Mouse (Mus musculus): ENCODE measurements around the gene Pf4.
"Not testable (repeated sequence)": the region's sequence is repeated elsewhere in the genome, so short reads cannot be mapped to it uniquely, and the experiment has no call there.

The Pf4 gene

GRCm38 (mm10) chr5:90789306-90790073 is 17.3 kb downstream of the Pf4 start:
- no peak for DNase-seq

DNA sequence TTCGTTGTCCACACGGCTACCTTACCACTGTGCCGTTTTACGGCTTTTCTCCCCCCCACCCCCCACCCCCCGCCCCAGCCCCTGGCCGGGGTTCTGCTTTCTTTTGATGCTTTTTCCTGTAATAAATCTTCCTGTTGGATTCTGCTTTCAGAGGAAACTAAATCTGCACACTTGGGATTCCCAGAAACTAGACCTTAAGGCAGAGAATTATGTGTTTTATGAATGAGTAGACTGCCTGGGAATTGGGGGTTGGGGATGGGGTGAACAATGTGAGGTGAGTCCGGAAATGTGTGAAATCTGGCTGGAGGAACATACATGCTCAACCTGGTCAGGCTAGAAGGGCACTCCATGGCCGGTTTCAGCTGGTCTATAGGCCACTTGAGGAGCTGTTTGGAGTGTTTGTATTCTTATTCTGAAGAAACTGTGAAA is 17.9 kb downstream of the Pf4 start:
- no peak for DNase-seq

- DNase-seq: no peak
Measured at GRCm38 (mm10) chr5:90794195-90794625, 22.0 kb downstream of the Pf4 start, which contains the start of gene Cxcl15. Gene Cxcl15 (plus strand): TSS chr5:90794534.

- DNase-seq: not testable (repeated sequence)
Measured at GRCm38 (mm10) chr5:90795392-90795791, 23.2 kb downstream of the Pf4 start.

DNA sequence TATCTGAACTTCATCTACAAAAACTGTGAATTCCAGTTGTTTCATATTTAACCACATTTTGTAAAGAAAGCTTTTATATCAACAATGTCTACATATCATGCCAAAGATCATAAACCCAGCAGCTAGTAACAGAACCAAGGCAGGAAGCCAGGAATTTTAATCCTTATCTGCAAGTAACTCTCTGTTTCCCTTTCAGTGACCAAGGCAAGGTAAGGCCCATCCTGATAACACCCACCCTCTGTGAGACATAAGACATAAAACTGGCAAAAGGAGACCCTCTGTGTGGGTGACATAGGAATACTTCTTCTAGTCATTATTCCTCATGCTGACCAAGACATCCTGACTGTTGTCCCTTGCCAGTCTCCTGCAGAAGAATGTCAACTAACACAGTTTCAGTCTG is 32.3 kb downstream of the Pf4 start:
- no peak for DNase-seq

DNA sequence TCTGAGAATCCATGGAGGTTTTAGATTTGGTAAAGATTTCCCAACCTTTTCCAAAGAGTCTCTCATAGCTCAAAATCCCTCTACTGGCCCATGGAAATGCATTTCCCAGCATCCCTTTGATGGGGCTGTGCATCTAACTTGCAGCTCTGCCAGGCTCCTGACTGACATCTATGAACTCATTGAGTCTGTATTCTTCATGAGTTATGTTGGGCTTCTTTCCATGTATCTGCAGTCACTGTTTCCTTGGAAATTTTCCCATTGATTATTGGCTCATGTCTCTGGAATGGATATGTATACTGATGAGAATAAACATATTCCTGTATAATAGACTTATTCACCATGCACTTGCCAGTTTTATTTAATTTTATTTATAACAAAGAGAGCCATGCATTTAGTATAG is 33.8 kb downstream of the Pf4 start:
- DNase-seq: no peak

DNA sequence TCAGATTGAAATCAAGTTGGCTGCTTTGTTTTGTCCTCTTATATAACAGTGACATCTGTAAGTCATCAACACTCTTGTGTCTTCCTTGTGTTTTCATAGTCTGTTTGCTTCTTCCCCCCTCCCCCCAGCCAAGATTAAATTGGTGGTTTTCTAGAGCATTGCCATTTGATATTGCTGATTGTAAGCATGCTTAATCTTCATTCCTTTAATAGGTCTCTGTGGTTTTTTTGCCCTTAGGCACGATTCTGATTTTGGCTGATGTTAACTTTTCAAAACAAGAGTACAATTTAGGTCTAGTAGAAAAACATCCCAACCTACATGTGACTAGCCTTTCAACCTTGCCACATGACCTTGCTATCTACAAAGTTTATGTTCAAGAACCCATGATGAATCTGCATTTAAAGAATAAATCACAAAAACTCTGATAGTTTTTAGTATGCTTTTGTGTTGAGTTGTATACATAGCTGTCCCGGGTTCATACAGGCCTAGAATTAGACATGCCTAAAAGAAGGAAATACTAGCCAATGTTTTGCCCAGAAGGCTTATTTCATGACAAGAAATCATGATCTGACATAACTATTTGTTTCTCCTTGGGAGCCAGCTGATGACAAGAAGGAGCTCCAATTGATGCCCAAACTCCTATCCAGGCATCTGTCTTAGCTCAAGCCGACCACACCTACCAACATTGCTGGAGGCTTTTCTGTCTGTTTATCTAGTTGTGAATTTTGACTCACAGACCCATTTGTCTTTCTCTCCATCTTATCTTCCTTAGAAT is 35.1 kb downstream of the Pf4 start:
- DNase-seq: no peak

DNA sequence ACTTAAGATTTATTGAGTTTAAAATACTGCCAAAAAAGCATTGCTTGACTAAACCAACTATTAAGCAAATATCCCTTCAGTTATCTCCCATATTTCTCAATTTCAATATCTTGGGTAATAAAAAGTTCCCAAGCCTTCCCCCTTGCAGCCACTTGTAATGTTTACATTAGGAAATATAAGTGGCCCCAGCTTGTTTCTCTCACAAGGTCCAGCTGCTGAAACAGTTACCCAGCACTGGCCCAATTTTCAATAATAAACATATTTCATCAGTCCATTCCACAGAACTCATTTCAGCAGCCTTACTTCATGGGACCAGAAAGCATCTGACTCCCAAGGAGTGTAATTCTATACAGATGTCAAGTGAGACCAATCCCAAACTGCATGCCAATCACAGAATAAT is 47.5 kb downstream of the Pf4 start:
- no peak for DNase-seq
